Mouse (Mus musculus) testis, adult 2 months (tissue): ENCODE measurements around the gene Fcrl6. TPM values are rescaled to one million over a fixed set of nuclear protein-coding genes. Genes with fewer than 3 reads are reported as not detected.

Experiments
- H3K27ac ChIP-seq: fragments of 200-500 bp; 2 replicates; pipeline ENCODE4 v1.5.1; 2012; ENCODE audit warnings: low read depth, low read length; ENCODE audit not compliant: control insufficient read depth, insufficient read depth
- H3K27me3 ChIP-seq: fragments of 200-500 bp; 2 replicates; pipeline ENCODE4 v1.6.1; 2012; ENCODE audit warnings: mild to moderate bottlenecking, low read length, moderate library complexity; ENCODE audit not compliant: control insufficient read depth, insufficient read depth
- H3K36me3 ChIP-seq: fragments of 200-500 bp; 2 replicates; pipeline ENCODE4 v1.6.1; 2012; ENCODE audit warnings: mild to moderate bottlenecking, low read length; ENCODE audit not compliant: control insufficient read depth, insufficient read depth
- H3K4me1 ChIP-seq: fragments of 200-500 bp; 2 replicates; pipeline ENCODE4 v1.6.1; 2012; ENCODE audit warnings: low read length; ENCODE audit not compliant: control insufficient read depth, insufficient read depth
- H3K4me3 ChIP-seq: fragments of 200-500 bp; 2 replicates; pipeline ENCODE4 v1.5.1; 2012; ENCODE audit warnings: low read depth, mild to moderate bottlenecking, low read length, moderate library complexity, mixed read lengths; ENCODE audit not compliant: control insufficient read depth
- CTCF ChIP-seq: fragments of 200-500 bp; IDR thresholded peaks from 2 replicates; pipeline ENCODE4 v1.5.1; 2012; ENCODE audit warnings: low read depth, mild to moderate bottlenecking, inconsistent platforms, low read length, moderate library complexity; ENCODE audit not compliant: control insufficient read depth, insufficient read depth, insufficient replicate concordance
- POLR2A ChIP-seq: fragments of 200-500 bp; IDR thresholded peaks from 2 replicates; pipeline ENCODE4 v1.6.1; 2012; ENCODE audit warnings: low read depth, mild to moderate bottlenecking, inconsistent platforms, low read length, moderate library complexity; ENCODE audit not compliant: control insufficient read depth
- polyA plus RNA-seq: library from polyadenylated mRNA; depleted of rRNA; stranded (reverse); fragments of >200 nt; gene quantifications from 2 replicates; pipeline ENCODE4 v1.2.3, GENCODE M21; 2012

Fcrl6 gene
- polyA plus RNA-seq, 1 experiment = not detected

GRCm38 (mm10) chr1:172612745-172613144, 10.4 kb upstream of the Fcrl6 start:
- H3K27ac ChIP-seq = no peak overlapping the region
- H3K4me1 ChIP-seq = peaks cover 6% of the 10 kb centered on the region; the same call in 1 of the 2 replicates

GRCm38 (mm10) chr1:172611304-172611703, 9.0 kb upstream of the Fcrl6 start:
- Histone ChIP-seq H3K27ac (no peak overlapping the region), H3K36me3 (no peaks in the 10 kb centered on the region), H3K4me1 (no peaks in the 10 kb centered on the region; the same call in 1 of the 2 replicates), H3K4me3 (no peak overlapping the region), H3K27me3 (no peaks in the 10 kb centered on the region)
- TF ChIP-seq CTCF (no peak), POLR2A (no peak)

More at GRCm38 (mm10) chr1:172612745-172613144, 10.4 kb upstream of the Fcrl6 start:
- TF ChIP-seq POLR2A = no peak
- no peak for TF ChIP-seq CTCF
- Histone ChIP-seq H3K36me3 (no peaks in the 10 kb centered on the region), H3K27me3 (peaks cover 2% of the 10 kb centered on the region; the same call in 1 of the 2 replicates), H3K4me3 (no peak overlapping the region)

- no peaks in the 10 kb centered on the region for H3K36me3 ChIP-seq
- H3K27ac ChIP-seq = no peak overlapping the region
- TF ChIP-seq POLR2A (no peak), CTCF (no peak)
Observed at GRCm38 (mm10) chr1:172594495-172594894, 7.9 kb downstream of the Fcrl6 start.

GRCm38 (mm10) chr1:172593956-172594355, 8.4 kb downstream of the Fcrl6 start:
- H3K36me3 ChIP-seq = no peaks in the 10 kb centered on the region
- no peaks in the 10 kb centered on the region for H3K27me3 ChIP-seq
- no peak overlapping the region for H3K27ac ChIP-seq
- no peak for TF ChIP-seq POLR2A
- TF ChIP-seq CTCF = no peak
- no peak overlapping the region for H3K4me3 ChIP-seq
- no peaks in the 10 kb centered on the region for H3K4me1 ChIP-seq

More at GRCm38 (mm10) chr1:172594495-172594894, 7.9 kb downstream of the Fcrl6 start:
- H3K27me3 ChIP-seq = no peaks in the 10 kb centered on the region
- H3K4me3 ChIP-seq = no peak overlapping the region
- H3K4me1 ChIP-seq = no peaks in the 10 kb centered on the region

GRCm38 (mm10) chr1:172593321-172593720, 9.0 kb downstream of the Fcrl6 start:
- Histone ChIP-seq H3K36me3 (no peaks in the 10 kb centered on the region), H3K27ac (no peak overlapping the region), H3K4me3 (no peak overlapping the region), H3K27me3 (no peaks in the 10 kb centered on the region), H3K4me1 (no peaks in the 10 kb centered on the region)
- TF ChIP-seq CTCF = no peak

GRCm38 (mm10) chr1:172590385-172590784, 12.0 kb downstream of the Fcrl6 start, which contains the start of gene Slamf8:
Gene Slamf8 (minus strand): TSS chr1:172590568.
- Histone ChIP-seq H3K36me3 (no peaks in the 10 kb centered on the region), H3K27me3 (no peaks in the 10 kb centered on the region), H3K4me1 (peaks cover 4% of the 10 kb centered on the region; the same call in 1 of the 2 replicates), H3K4me3 (no peak within 1 kb of the TSS), H3K27ac (no peak within 1 kb of the TSS)
- TF ChIP-seq POLR2A (no peak), CTCF (no peak)

- no peaks in the 10 kb centered on the region for H3K27me3 ChIP-seq
- H3K4me1 ChIP-seq = peaks cover 4% of the 10 kb centered on the region; the same call in 1 of the 2 replicates
- no peak overlapping the region for H3K4me3 ChIP-seq
- no peaks in the 10 kb centered on the region for H3K36me3 ChIP-seq
- no peak overlapping the region for H3K27ac ChIP-seq
- no peak for TF ChIP-seq POLR2A
- no peak for TF ChIP-seq CTCF
Observed at GRCm38 (mm10) chr1:172585612-172586567, 16.5 kb downstream of the Fcrl6 start.
